Mouse (Mus musculus) cerebellum, adult 2 months (tissue): ENCODE measurements around the gene C1ql1. TPM values are rescaled to one million over a fixed set of nuclear protein-coding genes. Genes with fewer than 3 reads are reported as not detected.
A peak's percentile ranks its signal among the peaks of the same experiment; 100 is the strongest.

Experiments used
- DNase-seq, 2 experiments: peaks; one replicate each; pipeline ENCODE4 v3.0.0; 2021
- H3K27ac ChIP-seq: fragments of 200-500 bp; 2 replicates; pipeline ENCODE4 v1.5.1; 2012; ENCODE audit warnings: low read length, control low read depth, inconsistent platforms; ENCODE audit not compliant: insufficient read depth
- H3K27me3 ChIP-seq: fragments of 200-500 bp; 2 replicates; pipeline ENCODE4 v1.6.1; 2012; ENCODE audit warnings: inconsistent platforms, mild to moderate bottlenecking, low read length, moderate library complexity; ENCODE audit not compliant: control insufficient read depth, insufficient read depth
- H3K4me1 ChIP-seq: fragments of 200-500 bp; 2 replicates; pipeline ENCODE4 v1.6.1; 2011; ENCODE audit warnings: low read length; ENCODE audit not compliant: control insufficient read depth, insufficient read depth
- H3K4me3 ChIP-seq: fragments of 200-500 bp; replicated peaks from 2 replicates; pipeline ENCODE3; 2011; ENCODE audit warnings: mild to moderate bottlenecking, low read depth, low read length, control low read depth; ENCODE audit not compliant: insufficient read depth
- CTCF ChIP-seq: fragments of 200-500 bp; IDR thresholded peaks from 2 replicates; pipeline ENCODE4 v1.5.1; 2011; ENCODE audit warnings: low read depth, mild to moderate bottlenecking, control low read depth, low read length, moderate library complexity, borderline replicate concordance; ENCODE audit not compliant: insufficient read depth
- POLR2A ChIP-seq: fragments of 200-500 bp; IDR thresholded peaks from 2 replicates; pipeline ENCODE4 v1.6.1; 2011; ENCODE audit warnings: low read length, control low read depth, borderline replicate concordance; ENCODE audit not compliant: insufficient read depth
- WGBS: fragments of 180-500 bp; shearing (Covaris S2); methylation state at CpG from one replicate; pipeline ENCODE4 v1.1.7; 2018; 5-methylcytosine and 5-hydroxymethylcytosine counted together
- polyA plus RNA-seq: library from polyadenylated mRNA; depleted of rRNA; stranded (reverse); fragments of >200 nt; gene quantifications from 2 replicates; pipeline ENCODE4 v1.2.3, GENCODE M21; 2012

C1ql1 gene
- polyA plus RNA-seq, 1 experiment = 16.7 TPM

DNA sequence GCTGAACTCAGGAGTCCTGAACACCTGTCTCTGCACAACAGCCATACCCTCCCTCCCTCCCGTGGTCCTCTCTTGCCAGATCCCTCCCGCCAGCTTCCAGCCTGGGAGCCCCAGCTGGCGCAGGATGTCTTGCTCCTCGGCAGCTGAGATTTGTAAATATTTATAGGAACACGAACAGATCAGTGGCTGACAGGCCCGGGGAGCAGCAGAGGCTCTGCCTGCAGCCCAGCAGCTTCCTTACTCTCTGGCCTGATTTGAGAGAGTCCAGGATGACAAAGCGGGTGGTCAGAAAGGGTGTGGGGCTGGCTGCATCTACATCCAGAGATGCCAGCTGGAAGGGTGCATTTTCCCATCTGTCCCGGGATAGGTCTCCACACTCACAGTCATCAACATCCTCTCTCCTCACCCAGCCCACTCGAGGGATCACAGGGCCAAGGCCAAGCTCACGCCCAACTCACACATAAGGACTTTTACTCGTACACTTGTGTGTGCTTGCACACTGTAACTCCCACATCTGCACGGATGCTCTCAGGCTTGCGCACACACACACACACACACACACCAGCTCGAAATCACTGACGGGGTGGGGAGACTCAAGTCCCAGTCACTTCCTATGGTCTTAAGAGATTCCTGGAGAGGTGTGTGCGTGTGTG, 10.6 kb upstream of the C1ql1 start:
- WGBS = 43% methylated on average over 16 of the region's 16 CpGs
- no peak for DNase-seq
- Histone ChIP-seq H3K27ac (no peak overlapping the region), H3K27me3 (no peaks in the 10 kb centered on the region), H3K4me3 (no peak overlapping the region), H3K4me1 (no peaks in the 10 kb centered on the region)
- no peak for TF ChIP-seq POLR2A
- TF ChIP-seq CTCF = no peak

DNA sequence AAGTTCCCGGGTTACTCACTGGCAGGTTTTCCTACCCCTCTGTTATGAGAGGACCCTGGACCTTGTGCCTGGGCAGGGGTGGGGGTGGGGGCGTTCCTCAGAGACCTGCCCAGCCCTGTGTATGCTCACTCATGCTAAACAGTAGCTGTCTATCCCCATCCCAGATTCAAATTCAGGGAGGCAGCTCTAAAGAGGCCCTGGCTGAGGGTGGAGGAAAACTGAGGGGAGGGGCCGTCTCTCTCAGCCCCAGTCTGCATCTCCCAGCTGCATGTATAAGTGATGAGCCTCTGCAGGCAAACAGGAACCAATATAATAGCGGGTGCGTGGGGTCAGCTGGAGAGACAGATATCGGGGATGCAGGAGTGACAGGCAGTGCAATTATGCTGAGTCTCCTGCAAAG, 6.4 kb upstream of the C1ql1 start:
- WGBS = 51% methylated on average over 6 of the region's 6 CpGs
- H3K27ac ChIP-seq = no peak overlapping the region
- no peak overlapping the region for H3K4me3 ChIP-seq
- H3K4me1 ChIP-seq = no peaks in the 10 kb centered on the region
- H3K27me3 ChIP-seq = no peaks in the 10 kb centered on the region
- no peak for DNase-seq
- TF ChIP-seq CTCF (no peak), POLR2A (no peak)

DNA sequence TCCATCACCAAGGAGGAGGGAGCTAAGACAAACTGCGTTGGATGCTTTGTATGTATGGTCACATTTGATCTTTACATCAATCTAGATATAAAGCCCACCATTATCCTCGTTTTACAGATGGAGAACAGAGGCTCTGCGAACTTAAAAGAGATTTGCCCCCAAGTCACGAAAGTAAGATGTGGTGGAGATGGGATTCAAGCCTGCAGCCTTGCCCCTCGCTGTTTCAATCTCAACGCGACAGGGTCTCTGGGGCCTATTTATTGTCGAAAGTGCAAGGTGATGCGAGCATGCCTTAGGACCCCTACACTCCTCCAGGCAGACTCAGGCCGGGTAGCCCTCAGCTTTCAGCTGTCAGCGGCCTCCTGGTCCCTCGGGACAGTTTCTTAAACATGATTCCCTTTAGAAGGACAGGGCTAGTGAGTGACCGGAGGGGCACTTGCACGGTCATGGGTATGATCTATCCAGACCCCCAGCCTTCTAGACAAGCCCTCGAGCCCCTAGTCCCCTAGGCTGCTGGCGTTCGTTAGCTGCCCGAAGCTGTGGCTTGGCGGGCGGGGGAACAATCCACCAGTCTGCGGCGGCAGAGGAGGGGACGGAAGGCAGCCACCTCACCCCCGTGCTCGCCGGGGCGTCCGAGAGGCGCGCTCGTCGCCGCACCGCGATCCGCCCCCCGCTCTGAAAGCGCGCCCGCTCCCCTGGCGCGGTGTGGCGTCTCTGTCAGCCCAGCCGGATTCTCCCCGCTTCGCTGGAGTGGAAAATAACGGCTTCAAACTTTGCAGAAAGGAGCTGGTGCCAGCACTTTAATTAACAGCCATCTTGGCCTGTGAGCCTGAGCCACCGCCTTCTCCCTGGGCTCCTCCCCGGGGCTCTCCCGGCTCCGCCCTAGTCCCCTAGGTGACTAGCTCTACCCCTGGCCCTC, 1.8 kb upstream of the C1ql1 start:
- TF ChIP-seq POLR2A (no peak), CTCF (no peak)
- Histone ChIP-seq H3K4me3 (peak overlapping the region; percentile 25), H3K4me1 (no peaks in the 10 kb centered on the region), H3K27me3 (no peaks in the 10 kb centered on the region; the same call in 1 of the 2 replicates), H3K27ac (no peak overlapping the region)
- 10% methylated on average over 51 of the region's 51 CpGs for WGBS
- DNase-seq = peak; percentile 23 to 26

DNA sequence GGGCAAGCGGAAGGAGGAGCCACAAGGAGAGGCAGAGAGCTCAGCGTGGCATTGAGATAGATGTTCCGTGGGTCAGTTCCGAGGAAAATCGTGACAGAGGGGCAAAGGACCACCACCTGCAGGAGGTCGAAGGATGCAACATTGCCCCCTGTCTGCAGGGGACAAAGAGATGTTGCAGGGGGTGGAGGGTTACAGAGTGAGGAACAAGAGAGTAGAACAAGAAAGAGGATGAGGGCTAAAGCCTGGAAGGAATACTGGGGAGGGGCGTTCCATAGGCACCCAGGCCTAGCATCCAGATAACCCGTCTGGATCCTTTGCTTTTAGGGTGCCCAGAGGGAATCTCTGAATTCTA, 480 bp upstream of the C1ql1 start:
- Histone ChIP-seq H3K4me1 (no peaks in the 10 kb centered on the region), H3K27me3 (no peaks in the 10 kb centered on the region; the same call in 1 of the 2 replicates), H3K27ac (no peak overlapping the region), H3K4me3 (no peak overlapping the region)
- WGBS = 18% methylated on average over 8 of the region's 8 CpGs
- no peak for DNase-seq
- TF ChIP-seq CTCF (no peak), POLR2A (no peak)

DNA sequence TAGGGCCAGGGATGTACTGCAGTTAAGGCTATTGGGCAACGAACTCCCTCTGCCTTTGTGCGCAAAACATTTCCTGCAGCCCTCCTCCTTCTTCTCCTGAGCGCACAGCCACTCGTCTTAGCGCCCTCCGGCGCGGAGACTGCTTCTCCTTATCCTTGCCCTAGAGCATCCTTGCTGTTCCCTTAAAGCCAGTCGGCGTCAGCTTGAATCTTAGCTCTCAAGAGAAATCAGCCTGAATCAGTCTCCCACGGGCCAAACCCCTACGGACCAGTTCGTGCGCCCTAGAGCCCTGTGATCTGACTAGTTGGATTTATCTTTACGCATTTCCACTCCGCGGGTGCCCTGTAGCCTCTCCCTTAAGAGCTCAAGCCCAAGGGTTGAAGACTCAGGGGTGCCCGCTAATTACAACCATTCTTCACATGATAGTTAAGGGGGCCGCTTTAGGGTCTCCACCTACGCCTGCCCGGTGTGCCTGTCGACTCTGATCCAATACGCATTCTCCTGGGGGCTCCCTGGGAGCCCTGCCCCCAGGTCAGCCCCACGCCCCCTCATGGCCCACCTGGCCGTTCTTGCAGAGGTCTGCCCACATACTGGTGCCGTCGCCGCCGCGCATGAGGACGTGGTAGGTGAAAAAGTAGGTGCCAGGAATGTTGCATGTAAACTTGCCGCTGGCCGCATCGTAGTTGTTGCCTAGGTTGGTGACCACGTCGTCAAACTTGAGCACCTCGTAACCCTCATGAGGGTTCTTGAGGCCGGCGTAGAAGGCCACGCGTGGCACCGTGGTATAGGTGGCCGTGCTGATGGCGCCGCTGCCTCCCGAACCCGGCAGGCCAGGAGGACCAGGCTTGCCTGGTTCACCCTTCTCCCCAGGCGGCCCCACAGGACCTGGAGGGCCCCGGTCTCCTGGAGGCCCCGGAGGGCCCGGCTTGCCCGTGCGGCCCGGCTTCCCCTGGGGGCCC, 903 bp downstream of the C1ql1 start:
- H3K4me1 ChIP-seq = no peaks in the 10 kb centered on the region
- TF ChIP-seq POLR2A = no peak
- TF ChIP-seq CTCF = no peak
- no peak overlapping the region for H3K4me3 ChIP-seq
- H3K27ac ChIP-seq = no peak overlapping the region
- no peaks in the 10 kb centered on the region; the same call in 1 of the 2 replicates for H3K27me3 ChIP-seq
- DNase-seq = no peak
- WGBS = 1% methylated on average over 54 of the region's 54 CpGs

DNA sequence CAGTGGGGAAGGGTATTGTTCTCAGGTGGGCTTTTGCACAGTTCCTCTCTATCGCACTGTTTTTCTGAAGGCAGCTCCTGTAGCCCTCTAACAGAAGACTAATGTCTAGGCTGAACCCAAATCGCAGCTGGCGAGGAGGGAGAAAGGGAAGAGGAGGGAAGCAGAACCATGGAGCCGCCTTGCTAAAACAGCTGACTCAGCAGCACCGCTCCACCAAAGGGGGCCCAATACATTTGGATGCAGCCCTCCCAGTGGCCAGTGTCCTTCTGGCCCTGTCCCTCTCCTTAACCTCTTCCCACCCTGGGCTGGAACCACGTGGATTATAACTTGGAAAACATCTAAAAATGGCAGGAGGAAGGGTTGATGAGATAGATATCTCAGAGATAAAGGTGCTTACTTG, 5.3 kb downstream of the C1ql1 start:
- no peak for TF ChIP-seq POLR2A
- no peak for TF ChIP-seq CTCF
- Histone ChIP-seq H3K27me3 (no peaks in the 10 kb centered on the region; the same call in 1 of the 2 replicates), H3K4me1 (no peaks in the 10 kb centered on the region), H3K27ac (no peak overlapping the region), H3K4me3 (no peak overlapping the region)
- WGBS = 64% methylated on average over 6 of the region's 6 CpGs
- no peak for DNase-seq

DNA sequence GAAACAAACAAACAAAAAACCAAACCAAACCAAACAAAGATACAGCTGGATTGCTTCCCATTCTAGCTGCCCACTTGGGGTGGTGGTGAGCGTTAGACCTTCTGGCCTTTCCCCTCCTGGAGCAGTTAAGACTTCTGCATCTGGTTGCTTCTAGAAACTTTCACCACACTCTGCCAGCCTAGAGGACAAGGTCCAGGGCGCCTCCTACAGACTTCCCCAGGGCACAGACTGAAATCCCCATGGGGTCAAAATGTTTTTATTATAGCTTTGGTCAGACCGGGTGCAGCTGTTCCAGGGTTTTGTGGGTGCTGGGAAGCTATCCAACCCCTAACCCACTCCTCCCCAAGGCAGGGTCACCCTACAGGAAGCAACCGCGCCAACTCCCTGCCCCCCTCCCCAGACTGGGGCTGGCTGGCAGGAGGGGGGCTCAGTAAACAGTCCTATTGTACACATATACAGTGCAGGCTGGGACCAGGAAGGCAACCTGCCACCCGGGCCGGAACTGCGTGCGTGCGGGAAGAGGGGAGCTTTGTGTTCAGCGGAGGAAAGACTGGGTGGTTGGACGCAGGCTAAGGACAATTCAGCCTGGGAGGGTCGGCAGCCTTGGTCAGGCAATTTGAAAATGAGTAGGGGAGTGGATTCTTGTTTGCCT, 7.3 kb downstream of the C1ql1 start:
- WGBS = 38% methylated on average over 13 of the region's 13 CpGs
- Histone ChIP-seq H3K27me3 (no peaks in the 10 kb centered on the region), H3K4me3 (no peak overlapping the region), H3K27ac (no peak overlapping the region), H3K4me1 (no peaks in the 10 kb centered on the region)
- TF ChIP-seq POLR2A = no peak
- no peak for TF ChIP-seq CTCF
- DNase-seq = no peak
